Mouse (Mus musculus) kidney, embryonic 14.5 days (tissue): ENCODE results near the gene Fdxacb1. TPM values are rescaled to one million over a fixed set of nuclear protein-coding genes. Genes with fewer than 3 reads are reported as not detected.

ENCODE experiments used
- ATAC-seq: fragments of 200-750 bp; cut with Nextera tagmentation; 2 replicates; pipeline ENCODE4 v1.8.0; 2017; ENCODE audit warnings: moderate number of reproducible peaks, mild to moderate bottlenecking, moderate TSS enrichment, moderate library complexity; ENCODE audit not compliant: low FRiP score, low TSS enrichment
- H3K27ac ChIP-seq: fragments of 300-500 bp; sonication (generic); 2 replicates; pipeline ENCODE4 v1.5.1; 2014; ENCODE audit warnings: low read depth, mild to moderate bottlenecking, low read length, moderate library complexity, mixed read lengths
- H3K27me3 ChIP-seq: fragments of 300-500 bp; sonication (generic); 2 replicates; pipeline ENCODE4 v1.6.1; 2014; ENCODE audit warnings: mild to moderate bottlenecking, low read length; ENCODE audit not compliant: control insufficient read depth, insufficient read depth
- H3K36me3 ChIP-seq: fragments of 300-500 bp; sonication (generic); 2 replicates; pipeline ENCODE4 v1.6.1; 2014; ENCODE audit warnings: low read length, mixed read lengths; ENCODE audit not compliant: control insufficient read depth, insufficient read depth
- H3K4me1 ChIP-seq: fragments of 300-500 bp; sonication (generic); 2 replicates; pipeline ENCODE4 v1.6.1; 2014; ENCODE audit warnings: low read length, mixed read lengths; ENCODE audit not compliant: control insufficient read depth, insufficient read depth
- H3K4me2 ChIP-seq: fragments of 300-500 bp; sonication (generic); replicated peaks from 2 replicates; pipeline ENCODE4 v1.6.1; 2014; ENCODE audit warnings: low read depth, mild to moderate bottlenecking, low read length
- H3K4me3 ChIP-seq: fragments of 300-500 bp; sonication (generic); 2 replicates; pipeline ENCODE4 v1.5.1; 2014; ENCODE audit warnings: mild to moderate bottlenecking, low read length
- H3K9ac ChIP-seq: fragments of 300-500 bp; sonication (generic); 2 replicates; pipeline ENCODE4 v1.6.1; 2014; ENCODE audit warnings: low read depth, mild to moderate bottlenecking, low read length, moderate library complexity
- H3K9me3 ChIP-seq: fragments of 300-500 bp; sonication (generic); 2 replicates; pipeline ENCODE4 v1.6.1; 2016; ENCODE audit warnings: low read length; ENCODE audit not compliant: control insufficient read depth
- WGBS: fragments of 180-500 bp; shearing (Covaris S2); extraction: QIAGEN DNeasy Blood & Tissue Kit; methylation state at CpG from one replicate; pipeline ENCODE4 v1.1.7; 2014; 5-methylcytosine and 5-hydroxymethylcytosine counted together
- polyA plus RNA-seq: library from polyadenylated mRNA; unstranded; fragments of >200 nt; fragmentation: Nextera tagmentation; extraction: Ambion mirVana; gene quantifications from 2 replicates; pipeline ENCODE4 v1.2.1, GENCODE M21; 2014

The Fdxacb1 gene
- 11.1 and 11.5 TPM in 2 replicates for polyA plus RNA-seq

DNA sequence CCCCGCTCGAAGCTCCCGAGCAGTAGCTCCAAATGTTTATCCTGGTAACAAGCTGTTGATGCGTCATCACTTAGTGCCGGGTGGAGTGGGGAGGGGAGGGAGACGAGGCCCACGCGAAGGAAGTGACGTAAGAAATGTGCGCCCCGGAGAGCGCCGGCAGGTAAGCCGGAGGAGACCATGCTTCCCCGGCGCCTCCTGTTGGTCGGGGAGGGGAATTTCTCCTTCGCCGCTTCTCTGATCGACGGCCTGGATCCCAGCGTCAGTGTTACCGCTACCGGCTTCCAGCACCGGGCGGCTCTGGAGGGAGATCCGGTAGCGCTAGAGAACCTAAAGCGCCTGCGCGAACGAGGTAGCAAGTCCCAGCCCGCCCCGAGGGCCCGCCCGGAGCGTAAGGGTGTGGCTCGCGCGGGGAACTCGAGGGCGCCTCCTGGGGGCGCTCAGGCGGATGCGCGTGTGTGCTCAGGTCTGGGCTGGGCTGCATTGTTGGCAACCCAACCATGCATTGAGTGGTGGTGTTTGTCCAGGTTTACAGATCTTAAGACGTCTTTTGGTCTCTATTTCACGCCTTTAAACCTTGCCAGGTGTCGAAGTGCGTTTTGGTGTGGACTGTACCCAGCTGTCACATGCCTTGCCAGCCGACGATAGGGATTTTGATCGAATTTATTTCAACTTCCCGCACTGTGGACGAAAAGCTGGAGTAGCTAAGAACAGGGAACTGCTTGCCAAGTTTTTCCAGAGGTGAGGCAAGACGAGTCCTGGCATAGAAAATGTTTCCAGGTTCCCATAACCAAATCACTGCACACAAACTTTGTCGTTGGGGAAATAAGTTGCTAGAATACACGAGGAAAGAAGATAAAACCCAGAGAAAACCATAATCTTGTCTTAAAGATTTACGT is at the start of gene Fdxacb1:
Gene Fdxacb1 (plus strand): TSS at position 130 of the 896 bp plus-strand sequence.
- 4% methylated on average over 58 of the region's 59 CpGs for WGBS
- H3K4me3 ChIP-seq: peak within 1 kb of the TSS; percentile 59
- H3K27me3 ChIP-seq: no peaks in the 10 kb centered on the region
- peak within 1 kb of the TSS; percentile 61 for H3K9ac ChIP-seq
- peaks cover 8% of the 10 kb centered on the region for H3K36me3 ChIP-seq
- peak; percentile 98 for ATAC-seq
- no peaks in the 10 kb centered on the region for H3K9me3 ChIP-seq
- H3K4me1 ChIP-seq: 0 out of 2 replicates have a peak, but pooled peaks cover 7% of the 10 kb centered on the region
- H3K4me2 ChIP-seq: peak within 1 kb of the TSS; percentile 88
- peak within 1 kb of the TSS; percentile 77 for H3K27ac ChIP-seq

DNA sequence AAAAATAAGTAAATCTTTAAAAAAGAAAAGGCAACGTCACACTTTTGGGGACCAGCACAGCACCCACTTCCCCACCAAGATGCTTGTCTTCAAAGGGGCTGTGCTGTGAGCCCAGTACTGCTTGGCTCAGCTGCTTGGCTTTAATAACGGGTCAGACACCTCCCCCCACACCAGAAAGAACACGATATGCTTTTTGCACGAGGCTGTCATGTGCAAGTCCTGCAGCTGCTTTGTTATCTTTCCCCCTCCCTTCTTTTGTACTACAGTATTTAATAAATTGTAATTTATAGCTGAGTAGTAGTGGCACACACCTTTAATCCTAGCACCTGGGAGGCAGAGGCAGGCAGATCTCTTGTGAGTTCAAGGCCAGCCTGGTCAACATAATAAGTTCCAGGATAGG is 49.2 kb upstream of the Fdxacb1 start:
- no peak overlapping the region for H3K27ac ChIP-seq
- H3K36me3 ChIP-seq: no peaks in the 10 kb centered on the region
- no peak overlapping the region for H3K4me3 ChIP-seq
- whole genome bisulfite sequencing: 65% methylated on average over 4 of the region's 4 CpGs
- no peak overlapping the region for H3K4me2 ChIP-seq
- no peaks in the 10 kb centered on the region for H3K9me3 ChIP-seq
- ATAC-seq: no peak
- H3K9ac ChIP-seq: no peak overlapping the region
- no peaks in the 10 kb centered on the region for H3K27me3 ChIP-seq
- H3K4me1 ChIP-seq: no peaks in the 10 kb centered on the region

GRCm38 (mm10) chr9:50721061-50721460 is 47.0 kb upstream of the Fdxacb1 start:
- Histone ChIP-seq H3K9ac (no peak overlapping the region), H3K9me3 (no peaks in the 10 kb centered on the region)

DNA sequence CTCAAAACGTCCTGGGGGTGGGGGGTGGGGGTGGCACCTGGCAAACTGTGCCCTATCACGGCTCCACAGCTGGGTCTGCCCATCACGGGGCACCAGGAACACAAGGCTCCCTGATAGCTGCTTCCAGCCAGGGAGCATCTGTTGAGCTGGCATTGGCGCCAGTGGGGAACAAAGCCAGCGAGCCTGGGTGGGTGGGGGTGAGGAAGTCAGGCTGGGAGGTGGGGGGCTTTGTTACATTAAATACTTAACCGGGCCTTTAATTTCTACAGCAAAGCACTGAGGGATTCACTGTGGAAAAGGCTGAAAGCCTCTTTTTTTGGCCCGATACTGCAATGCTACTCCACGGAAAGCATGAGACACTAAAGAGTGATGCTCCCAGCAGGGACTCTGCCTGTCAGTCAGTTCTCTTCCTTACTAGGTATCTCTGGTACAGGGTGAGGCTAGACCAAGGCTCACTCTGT is 45.6 kb upstream of the Fdxacb1 start:
- H3K9me3 ChIP-seq: no peaks in the 10 kb centered on the region
- 52% methylated on average over 8 of the region's 8 CpGs for WGBS
- H3K4me2 ChIP-seq: no peak overlapping the region
- no peak overlapping the region for H3K9ac ChIP-seq
- no peaks in the 10 kb centered on the region for H3K36me3 ChIP-seq
- no peak overlapping the region for H3K27ac ChIP-seq
- no peak overlapping the region for H3K4me3 ChIP-seq
- peaks cover 4% of the 10 kb centered on the region; the same call in 1 of the 2 replicates for H3K4me1 ChIP-seq
- no peaks in the 10 kb centered on the region for H3K27me3 ChIP-seq
- ATAC-seq: no peak

More at GRCm38 (mm10) chr9:50721061-50721460, 47.0 kb upstream of the Fdxacb1 start:
- Histone ChIP-seq H3K27ac (no peak overlapping the region), H3K27me3 (no peaks in the 10 kb centered on the region), H3K4me3 (no peak overlapping the region), H3K4me2 (no peak overlapping the region), H3K4me1 (no peaks in the 10 kb centered on the region), H3K36me3 (no peaks in the 10 kb centered on the region)
- ATAC-seq: peak; percentile 46; the same call in 1 of the 2 replicates
- WGBS: 9% methylated on average over 12 of the region's 12 CpGs

GRCm38 (mm10) chr9:50723406-50723805 is 44.6 kb upstream of the Fdxacb1 start:
- Histone ChIP-seq H3K27ac (no peak overlapping the region), H3K9me3 (no peaks in the 10 kb centered on the region), H3K4me2 (no peak overlapping the region), H3K4me1 (peaks cover 4% of the 10 kb centered on the region; the same call in 1 of the 2 replicates), H3K9ac (no peak overlapping the region), H3K27me3 (no peaks in the 10 kb centered on the region), H3K4me3 (no peak overlapping the region), H3K36me3 (no peaks in the 10 kb centered on the region)
- ATAC-seq: no peak
- 74% methylated on average over 7 of the region's 7 CpGs for WGBS

GRCm38 (mm10) chr9:50724147-50724546 is 43.9 kb upstream of the Fdxacb1 start:
- no peak overlapping the region for H3K4me3 ChIP-seq
- no peaks in the 10 kb centered on the region for H3K27me3 ChIP-seq
- H3K27ac ChIP-seq: no peak overlapping the region
- no peak overlapping the region for H3K4me2 ChIP-seq
- no peak for ATAC-seq
- no peaks in the 10 kb centered on the region for H3K9me3 ChIP-seq
- H3K4me1 ChIP-seq: peaks cover 4% of the 10 kb centered on the region; the same call in 1 of the 2 replicates
- 90% methylated on average over 2 of the region's 2 CpGs for WGBS
- no peaks in the 10 kb centered on the region for H3K36me3 ChIP-seq
- H3K9ac ChIP-seq: no peak overlapping the region

DNA sequence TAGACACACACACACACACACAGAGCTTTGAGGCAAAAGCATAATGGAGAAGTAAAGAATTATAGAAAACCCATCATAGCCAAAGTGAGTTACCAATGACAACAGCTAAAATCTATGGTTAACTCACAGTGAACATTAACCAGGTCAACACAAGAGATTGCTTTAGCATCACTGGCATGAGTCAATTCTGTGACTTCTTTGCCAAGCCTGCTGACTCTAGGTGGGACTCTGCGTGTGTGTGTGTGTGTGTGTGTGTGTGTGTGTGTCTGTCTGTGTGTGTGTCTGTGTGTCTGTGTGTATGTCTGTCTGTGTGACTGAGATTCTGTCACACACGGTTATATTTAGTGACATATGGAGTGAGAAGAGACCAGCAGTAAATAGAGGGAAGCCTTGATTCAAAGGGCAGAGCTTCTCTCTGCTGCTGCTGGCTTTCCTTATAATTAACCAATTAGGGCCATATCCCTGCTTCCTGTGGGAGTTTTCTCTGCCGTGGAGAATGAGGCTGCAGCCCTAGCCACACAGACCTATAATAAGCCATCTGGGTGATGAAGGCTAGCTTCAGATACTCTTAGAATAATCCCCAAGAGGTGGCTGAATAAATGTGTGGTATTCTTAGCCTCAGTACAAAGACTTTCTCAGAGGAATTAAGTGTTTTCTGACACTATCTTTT is 43.2 kb upstream of the Fdxacb1 start:
- Histone ChIP-seq H3K36me3 (no peaks in the 10 kb centered on the region), H3K9me3 (no peaks in the 10 kb centered on the region), H3K27ac (no peak overlapping the region), H3K27me3 (no peaks in the 10 kb centered on the region), H3K4me1 (peaks cover 4% of the 10 kb centered on the region; the same call in 1 of the 2 replicates), H3K4me3 (no peak overlapping the region), H3K4me2 (no peak overlapping the region), H3K9ac (no peak overlapping the region)
- no peak for ATAC-seq
- 45% methylated on average over 3 of the region's 3 CpGs for WGBS

- 47% methylated on average over 8 of the region's 8 CpGs for WGBS
- Histone ChIP-seq H3K9ac (no peak overlapping the region), H3K27me3 (no peaks in the 10 kb centered on the region), H3K9me3 (no peaks in the 10 kb centered on the region), H3K27ac (no peak overlapping the region), H3K4me1 (peaks cover 4% of the 10 kb centered on the region; the same call in 1 of the 2 replicates), H3K4me3 (no peak overlapping the region), H3K36me3 (no peaks in the 10 kb centered on the region), H3K4me2 (no peak overlapping the region)
- no peak for ATAC-seq
Observed at GRCm38 (mm10) chr9:50725921-50726590, 42.0 kb upstream of the Fdxacb1 start.
